8 mouse cellular contexts compared by ENCODE assay signal in the genomic region with DNA sequence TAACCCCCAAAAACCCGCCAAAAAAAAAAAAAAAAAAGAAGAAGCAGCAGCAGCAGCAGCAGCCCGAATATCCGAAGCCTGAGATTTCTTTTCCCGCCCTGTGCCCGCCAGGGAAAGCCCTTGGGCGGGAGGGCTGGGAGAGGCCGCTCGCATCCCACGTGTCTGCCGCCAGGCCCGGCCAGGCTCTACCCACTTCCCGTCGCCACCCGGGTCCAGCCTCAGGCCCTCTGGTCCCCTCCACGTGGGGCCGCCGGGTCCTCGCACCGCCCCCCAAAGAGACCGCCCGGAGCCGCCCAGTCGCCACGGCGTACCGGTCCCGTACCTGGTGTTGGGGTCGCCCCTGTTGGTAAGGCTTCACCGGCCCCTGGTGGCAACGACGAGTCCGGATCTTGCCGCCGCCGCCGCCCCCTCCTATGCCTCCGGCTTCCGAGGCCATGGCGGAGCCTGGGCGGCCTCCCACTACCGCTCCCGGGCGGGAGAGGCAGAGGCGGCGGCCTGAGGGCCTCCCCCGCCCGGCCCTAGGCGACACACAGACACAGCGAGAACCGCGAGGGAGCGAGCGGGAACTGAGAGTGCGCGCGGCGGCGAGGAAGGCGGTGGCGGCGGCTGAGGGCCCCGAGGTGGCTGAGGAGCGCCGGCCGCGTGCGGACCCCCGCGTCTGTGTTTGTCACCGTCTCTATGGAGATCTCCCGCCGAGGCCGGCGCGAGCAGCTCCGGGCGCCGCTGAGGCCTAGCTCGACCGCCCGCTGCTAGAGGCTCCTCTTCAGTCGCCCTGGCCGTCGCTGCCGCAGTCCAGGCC. TPM values are rescaled to one million over a fixed set of nuclear protein-coding genes. Genes with fewer than 3 reads are reported as not detected.
DNase-seq lines count a peak whose midpoint lies in the region; ATAC-seq and TF ChIP-seq lines count a peak whose summit lies in the region.

No protein-coding gene starts in this region.

- peaks cover 5 to 12% of the 10 kb centered on the region in 2 experiments; a peak in 3 of 4 replicates for H3K4me1 ChIP-seq in ES-E14 (ENCODE audit: control insufficient read depth in 2 of 2, insufficient read depth in 2 of 2, low read length in 2 of 2, poor library complexity in 1 of 2)

- intact Hi-C loops in left cerebral cortex, adult 2 months (cut with DNase I) = loop anchor here (5.0 kb wide), 3 partner anchors 70 to 290 kb away; a partner anchor contains a TSS

- H3K9ac ChIP-seq in ES-E14 (ENCODE audit: insufficient read depth, low read depth, low read length, poor library complexity, severe bottlenecking) = peak overlapping the region; percentile 98

- no peak for TF ChIP-seq CTCF in brain, embryonic 14.5 days (IDR thresholded peaks at IDR 0.05; ENCODE audit: borderline replicate concordance, extremely low read depth, insufficient read depth, insufficient read length)
- no peak for TF ChIP-seq CTCF in left cerebral cortex, adult 2 months (IDR thresholded peaks at IDR 0.05)

- in situ Hi-C loops in ES-E14 (cut with MboI; ENCODE audit: low sequenced_read_pairs in 2 of 2, unreplicated experiment in 2 of 2) = no loop called here

- peak; percentile 8 to 52; a peak in 2 of 4 replicates for ATAC-seq in hematopoietic stem cell, adult 5-6 weeks (replicated peaks in 1 of 2; ENCODE audit: insufficient read depth in 1 of 2, low FRiP score in 2 of 2, low TSS enrichment in 1 of 2, low read depth in 1 of 2, poor library complexity in 2 of 2, severe bottlenecking in 2 of 2)

- no peak for TF ChIP-seq POLR2A in brain, embryonic 14.5 days (IDR thresholded peaks at IDR 0.05; ENCODE audit: borderline replicate concordance, extremely low read depth, insufficient read depth, insufficient read length, poor library complexity, severe bottlenecking)

- peak overlapping the region; percentile 88 for H3K27ac ChIP-seq in ES-E14 (ENCODE audit: insufficient read depth, low read depth, low read length, poor library complexity, severe bottlenecking)
- peak overlapping the region; percentile 90 for H3K27ac ChIP-seq in left cerebral cortex, adult 2 months

- H3K4me3 ChIP-seq in ES-E14 (ENCODE audit: insufficient read depth in 1 of 2, low read depth in 1 of 2, low read length in 2 of 2, poor library complexity in 1 of 2, severe bottlenecking in 1 of 2) = peak overlapping the region; percentile 82 to 96
- peak overlapping the region; percentile 68 for H3K4me3 ChIP-seq in left cerebral cortex, adult 2 months

- no peaks in the 10 kb centered on the region for H3K36me3 ChIP-seq in ES-E14 (ENCODE audit: control insufficient read depth, insufficient read depth, low read length, poor library complexity, severe bottlenecking)

- no peaks in the 10 kb centered on the region for H3K9me3 ChIP-seq in ES-E14 (ENCODE audit: control insufficient read depth, insufficient read depth, low read depth, low read length)

- no peak for DNase-seq in ES-E14 (ENCODE audit: low read depth, low spot score)
- DNase-seq in brain, embryonic 14.5 days (ENCODE audit: low read depth) = peak; percentile 66
- peak; percentile 11 to 49 for DNase-seq in frontal cortex, adult 2 months (ENCODE audit: extremely low spot score in 1 of 2, low spot score in 1 of 2)
- peak in 1 of 2 experiments; percentile 53 for DNase-seq in left cerebral cortex, adult 2 months (ENCODE audit: extremely low spot score in 1 of 2, low spot score in 2 of 2)
- peak; percentile 79 to 82 for DNase-seq in lung, postnatal 4 days
- peak; percentile 68 for DNase-seq in retina, embryonic 14.5 days (ENCODE audit: low spot score)
- peak; percentile 48 to 69 for DNase-seq in urinary bladder, adult 18-20 months (ENCODE audit: low spot score in 2 of 2)

TF ChIP-seq in ES-E14, 5 proteins besides CTCF, POLR2A, EP300 and RAD21:
- TF ChIP-seq ZNF384 (IDR thresholded peaks at IDR 0.05; ENCODE audit: low read depth, low read length) (peak; percentile 55; the same call in 1 of the 2 replicates), HCFC1 (IDR thresholded peaks at IDR 0.05; ENCODE audit: borderline replicate concordance, insufficient read depth, low read length) (no peak)

RNA-seq across cellular contexts. Expression of a gene that starts 0.5 kb away (rescaled TPM):
- 125 and 129 TPM in 2 replicates for total RNA-seq in ES-E14 (2012; rRNA removed)
- polyA plus RNA-seq in brain, embryonic 14.5 days (2012; rRNA removed) = 75.1 and 84.8 TPM in 2 replicates
- polyA plus RNA-seq in frontal cortex, adult 2 months (2012; rRNA removed) = 32.1 and 33.8 TPM in 2 replicates
- total RNA-seq in hematopoietic stem cell, adult 5-6 weeks (2017) = 108 and 117 TPM in 2 replicates
- 10 to 100 TPM; 56.2 to 57.9 TPM for total RNA-seq in left cerebral cortex, adult 2 months (2021)

RNA-seq across cellular contexts. Expression of a gene that starts 57.9 kb away (rescaled TPM):
- 28.2 and 32.0 TPM in 2 replicates for total RNA-seq in ES-E14 (2012; rRNA removed)
- polyA plus RNA-seq in brain, embryonic 14.5 days (2012; rRNA removed) = 64.6 and 66.2 TPM in 2 replicates
- 45.1 and 45.5 TPM in 2 replicates for polyA plus RNA-seq in frontal cortex, adult 2 months (2012; rRNA removed)
- total RNA-seq in hematopoietic stem cell, adult 5-6 weeks (2017) = 15.9 and 18.1 TPM in 2 replicates
- total RNA-seq in left cerebral cortex, adult 2 months (2021) = 10 to 100 TPM; 86.4 to 87.4 TPM
